Mouse (Mus musculus): ENCODE measurements around the gene Phrf1.

- TF ChIP-seq POLR2A (IDR thresholded peaks at IDR 0.05; ENCODE audit: insufficient read depth, low read depth, low read length) (no peak), CTCF (IDR thresholded peaks at IDR 0.05; ENCODE audit: insufficient read depth, low read depth, low read length) (no peak)
These were observed 14.3 kb upstream of the Phrf1 start for GRCm38 (mm10) chr7:141214310-141214709.
